Mouse (Mus musculus): Measurements from ENCODE around the gene Rabgap1l.

- no peak for TF ChIP-seq CTCF (IDR thresholded peaks at IDR 0.05)
- no peak for TF ChIP-seq EP300 (IDR thresholded peaks at IDR 0.05)
Measured at GRCm38 (mm10) chr1:160805268-160805667, 12.3 kb upstream of the Rabgap1l start.
